Mouse (Mus musculus): ENCODE data around the gene AC170998.1. TPM values are rescaled to one million over a fixed set of nuclear protein-coding genes. Genes with fewer than 3 reads are reported as not detected.

The AC170998.1 gene
- polyA plus RNA-seq, 1 experiment from 2014 or later: 3.4 TPM

- Histone ChIP-seq H3K36me3 (no peaks in the 10 kb centered on the region), H3K4me1 (peaks cover 64% of the 10 kb centered on the region), H3K27me3 (peaks cover 6% of the 10 kb centered on the region), H3K9ac (no peak overlapping the region), H3K4me2 (replicated peaks) (no peak overlapping the region), H3K4me3 (replicated peaks) (no peak overlapping the region), H3K27ac (replicated peaks) (no peak overlapping the region), H3K9me3 (replicated peaks) (no peaks in the 10 kb centered on the region)
- ATAC-seq (ENCODE audit: insufficient number of reproducible peaks, low FRiP score, low TSS enrichment, low read depth): no peak
- 56% methylated on average over 2 of the region's 2 CpGs for WGBS
These were observed 31.8 kb upstream of the AC170998.1 start for GRCm38 (mm10) chr17:28694078-28694477.

GRCm38 (mm10) chr17:28694832-28695231, 31.1 kb upstream of the AC170998.1 start:
- Histone ChIP-seq H3K36me3 (no peaks in the 10 kb centered on the region), H3K9me3 (replicated peaks) (no peaks in the 10 kb centered on the region), H3K4me2 (replicated peaks) (no peak overlapping the region), H3K4me3 (replicated peaks) (no peak overlapping the region), H3K27me3 (no peaks in the 10 kb centered on the region), H3K4me1 (peaks cover 59% of the 10 kb centered on the region), H3K9ac (no peak overlapping the region), H3K27ac (replicated peaks) (no peak overlapping the region)
- ATAC-seq (ENCODE audit: insufficient number of reproducible peaks, low FRiP score, low TSS enrichment, low read depth): no peak
- WGBS: 74% methylated on average over 4 of the region's 4 CpGs

GRCm38 (mm10) chr17:28696641-28697040, 29.2 kb upstream of the AC170998.1 start:
- Histone ChIP-seq H3K27ac (replicated peaks) (peak overlapping the region; percentile 56; the same call in 1 of the 2 replicates), H3K4me1 (peaks cover 53% of the 10 kb centered on the region)
- ATAC-seq (ENCODE audit: insufficient number of reproducible peaks, low FRiP score, low TSS enrichment, low read depth): no peak

GRCm38 (mm10) chr17:28697290-28698195, 28.3 kb upstream of the AC170998.1 start:
- WGBS: 56% methylated on average over 13 of the region's 13 CpGs
- Histone ChIP-seq H3K4me2 (replicated peaks) (no peak overlapping the region), H3K4me1 (peaks cover 52% of the 10 kb centered on the region), H3K27ac (replicated peaks) (peak overlapping the region; percentile 56), H3K27me3 (no peaks in the 10 kb centered on the region), H3K9ac (no peak overlapping the region), H3K4me3 (replicated peaks) (no peak overlapping the region), H3K36me3 (no peaks in the 10 kb centered on the region), H3K9me3 (replicated peaks) (no peaks in the 10 kb centered on the region)
- no peak for ATAC-seq (ENCODE audit: insufficient number of reproducible peaks, low FRiP score, low TSS enrichment, low read depth)

More at GRCm38 (mm10) chr17:28696641-28697040, 29.2 kb upstream of the AC170998.1 start:
- 48% methylated on average over 2 of the region's 2 CpGs for WGBS
- H3K4me3 ChIP-seq (replicated peaks): no peak overlapping the region
- H3K27me3 ChIP-seq: no peaks in the 10 kb centered on the region
- no peaks in the 10 kb centered on the region for H3K36me3 ChIP-seq
- H3K9me3 ChIP-seq (replicated peaks): no peaks in the 10 kb centered on the region
- H3K9ac ChIP-seq: no peak overlapping the region
- H3K4me2 ChIP-seq (replicated peaks): no peak overlapping the region

- Histone ChIP-seq H3K4me2 (replicated peaks) (no peak overlapping the region), H3K27me3 (no peaks in the 10 kb centered on the region), H3K36me3 (no peaks in the 10 kb centered on the region), H3K9me3 (replicated peaks) (no peaks in the 10 kb centered on the region), H3K9ac (no peak overlapping the region), H3K4me1 (peaks cover 45% of the 10 kb centered on the region), H3K27ac (replicated peaks) (0 out of 2 replicates have a peak overlapping the region, but pooled peaks have one; percentile 56), H3K4me3 (replicated peaks) (no peak overlapping the region)
- ATAC-seq (ENCODE audit: insufficient number of reproducible peaks, low FRiP score, low TSS enrichment, low read depth): no peak
- 41% methylated on average over 4 of the region's 4 CpGs for WGBS
These were observed 27.6 kb upstream of the AC170998.1 start for GRCm38 (mm10) chr17:28698245-28698644.

GRCm38 (mm10) chr17:28698672-28699071, 27.2 kb upstream of the AC170998.1 start:
- no peak for ATAC-seq (ENCODE audit: insufficient number of reproducible peaks, low FRiP score, low TSS enrichment, low read depth)
- Histone ChIP-seq H3K9me3 (replicated peaks) (no peaks in the 10 kb centered on the region), H3K27ac (replicated peaks) (no peak overlapping the region), H3K36me3 (no peaks in the 10 kb centered on the region), H3K27me3 (no peaks in the 10 kb centered on the region), H3K4me1 (peaks cover 41% of the 10 kb centered on the region), H3K4me3 (replicated peaks) (no peak overlapping the region), H3K4me2 (replicated peaks) (no peak overlapping the region), H3K9ac (no peak overlapping the region)
- 70% methylated on average over 2 of the region's 2 CpGs for WGBS

- H3K9me3 ChIP-seq (replicated peaks): no peaks in the 10 kb centered on the region
- no peak overlapping the region for H3K27ac ChIP-seq (replicated peaks)
- no peak overlapping the region for H3K9ac ChIP-seq
- 59% methylated on average over 7 of the region's 7 CpGs for WGBS
- H3K4me2 ChIP-seq (replicated peaks): no peak overlapping the region
- peaks cover 35% of the 10 kb centered on the region for H3K4me1 ChIP-seq
- no peak for ATAC-seq (ENCODE audit: insufficient number of reproducible peaks, low FRiP score, low TSS enrichment, low read depth)
- H3K36me3 ChIP-seq: no peaks in the 10 kb centered on the region
- no peak overlapping the region for H3K4me3 ChIP-seq (replicated peaks)
- H3K27me3 ChIP-seq: no peaks in the 10 kb centered on the region
These were observed 26.1 kb upstream of the AC170998.1 start for GRCm38 (mm10) chr17:28699789-28700188.

GRCm38 (mm10) chr17:28701171-28701570, 24.7 kb upstream of the AC170998.1 start:
- H3K9ac ChIP-seq: no peak overlapping the region
- H3K4me1 ChIP-seq: peaks cover 36% of the 10 kb centered on the region
- ATAC-seq (ENCODE audit: insufficient number of reproducible peaks, low FRiP score, low TSS enrichment, low read depth): no peak
- no peaks in the 10 kb centered on the region for H3K27me3 ChIP-seq
- H3K4me3 ChIP-seq (replicated peaks): no peak overlapping the region
- H3K9me3 ChIP-seq (replicated peaks): no peaks in the 10 kb centered on the region
- no peak overlapping the region for H3K4me2 ChIP-seq (replicated peaks)
- WGBS: 88% methylated on average over 4 of the region's 4 CpGs
- no peak overlapping the region for H3K27ac ChIP-seq (replicated peaks)
- no peaks in the 10 kb centered on the region for H3K36me3 ChIP-seq

GRCm38 (mm10) chr17:28701737-28702136, 24.1 kb upstream of the AC170998.1 start:
- peaks cover 34% of the 10 kb centered on the region for H3K4me1 ChIP-seq
- WGBS: 86% methylated on average over 3 of the region's 3 CpGs
- H3K4me3 ChIP-seq (replicated peaks): no peak overlapping the region
- no peaks in the 10 kb centered on the region for H3K9me3 ChIP-seq (replicated peaks)
- H3K9ac ChIP-seq: no peak overlapping the region
- H3K36me3 ChIP-seq: no peaks in the 10 kb centered on the region
- H3K4me2 ChIP-seq (replicated peaks): no peak overlapping the region
- H3K27ac ChIP-seq (replicated peaks): no peak overlapping the region
- ATAC-seq (ENCODE audit: insufficient number of reproducible peaks, low FRiP score, low TSS enrichment, low read depth): no peak
- H3K27me3 ChIP-seq: no peaks in the 10 kb centered on the region

GRCm38 (mm10) chr17:28702646-28703045, 23.2 kb upstream of the AC170998.1 start:
- no peak for ATAC-seq (ENCODE audit: insufficient number of reproducible peaks, low FRiP score, low TSS enrichment, low read depth)
- H3K4me3 ChIP-seq (replicated peaks): no peak overlapping the region
- WGBS: 60% methylated on average over 2 of the region's 2 CpGs

GRCm38 (mm10) chr17:28706697-28707096, 19.2 kb upstream of the AC170998.1 start:
- no peaks in the 10 kb centered on the region for H3K9me3 ChIP-seq (replicated peaks)
- no peak overlapping the region for H3K4me3 ChIP-seq (replicated peaks)
- WGBS: 46% methylated on average over 1 of the region's 1 CpGs
- H3K9ac ChIP-seq: no peak overlapping the region
- H3K4me2 ChIP-seq (replicated peaks): no peak overlapping the region
- peak overlapping the region; percentile 55 for H3K27ac ChIP-seq (replicated peaks)
- H3K27me3 ChIP-seq: no peaks in the 10 kb centered on the region
- peaks cover 19% of the 10 kb centered on the region for H3K4me1 ChIP-seq
- ATAC-seq (ENCODE audit: insufficient number of reproducible peaks, low FRiP score, low TSS enrichment, low read depth): no peak
- H3K36me3 ChIP-seq: no peaks in the 10 kb centered on the region

More at GRCm38 (mm10) chr17:28702646-28703045, 23.2 kb upstream of the AC170998.1 start:
- Histone ChIP-seq H3K4me1 (peaks cover 31% of the 10 kb centered on the region), H3K27me3 (no peaks in the 10 kb centered on the region), H3K27ac (replicated peaks) (no peak overlapping the region), H3K36me3 (no peaks in the 10 kb centered on the region), H3K4me2 (replicated peaks) (no peak overlapping the region), H3K9ac (no peak overlapping the region), H3K9me3 (replicated peaks) (no peaks in the 10 kb centered on the region)

All from embryonic facial prominence, embryonic 15.5 days (tissue).